Mouse (Mus musculus) heart, postnatal 0 days (tissue): Measurements from ENCODE around the gene Acot9.

Source experiments
- CTCF ChIP-seq: IDR thresholded peaks from 2 replicates; pipeline ENCODE4 v1.5.1; 2016; ENCODE audit warnings: antibody characterized with exemption, control low read depth, low read depth
- EP300 ChIP-seq: IDR thresholded peaks from 2 replicates; pipeline ENCODE4 v1.6.1; 2016; ENCODE audit warnings: antibody characterized with exemption, low read depth

DNA sequence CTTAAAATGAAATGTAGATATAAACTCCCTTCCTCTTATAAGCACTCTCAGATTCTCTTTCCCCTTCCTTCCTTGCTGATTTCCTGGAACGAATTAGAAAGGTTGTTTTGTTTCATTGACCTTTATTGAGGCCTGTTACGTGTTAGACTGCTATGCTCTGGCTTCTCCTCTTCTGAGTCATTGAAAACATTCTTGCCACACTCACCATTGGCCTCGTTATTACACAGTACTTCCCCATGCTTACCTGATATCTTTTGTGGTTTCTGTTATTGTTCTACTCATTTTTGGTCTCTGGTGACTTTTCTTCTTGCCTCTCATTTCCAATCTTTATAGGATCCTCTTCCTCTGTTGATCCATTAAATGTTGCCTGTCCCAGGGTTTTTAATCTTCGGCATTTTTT is 16.2 kb downstream of the Acot9 start:
- TF ChIP-seq CTCF (no peak), EP300 (no peak)
